Mouse (Mus musculus): Measurements from ENCODE around the gene Olfr632. TPM values are rescaled to one million over a fixed set of nuclear protein-coding genes. Genes with fewer than 3 reads are reported as not detected.
"Not testable (repeated sequence)": the region's sequence is repeated elsewhere in the genome, so short reads cannot be mapped to it uniquely, and the experiment has no call there.

The Olfr632 gene
- polyA plus RNA-seq (2015; fragmentation: Nextera tagmentation; extraction: Ambion mirVana): not detected in 2 replicates

DNA sequence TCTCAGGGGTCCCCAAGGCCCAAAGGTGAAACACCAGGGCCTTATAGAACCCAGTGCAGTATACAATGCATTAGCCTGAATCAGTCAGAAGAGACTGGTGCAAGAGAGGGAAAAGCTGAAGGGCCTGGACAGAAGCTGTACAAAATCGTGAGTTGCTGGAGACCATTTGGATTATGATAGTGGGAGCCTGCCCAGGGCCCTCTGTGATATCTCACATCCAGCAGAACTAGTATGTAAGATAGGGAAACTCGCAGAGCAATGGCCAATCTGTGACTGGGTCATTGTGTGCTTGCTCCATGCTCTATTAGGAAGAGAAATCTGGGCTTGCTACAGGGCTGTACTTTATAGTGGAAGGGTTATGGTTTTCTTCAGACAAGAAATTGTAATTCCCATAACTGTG, at the start of gene Olfr632:
TSS of gene Olfr632 (plus strand) at position 84 of the 400 bp plus-strand sequence.
- no peak within 1 kb of the TSS for H3K4me3 ChIP-seq
- H3K4me1 ChIP-seq: no peaks in the 10 kb centered on the region
- H3K36me3 ChIP-seq: no peaks in the 10 kb centered on the region
- H3K4me2 ChIP-seq: no peak within 1 kb of the TSS
- H3K27me3 ChIP-seq: no peaks in the 10 kb centered on the region
- no peaks in the 10 kb centered on the region for H3K9me3 ChIP-seq
- no peak within 1 kb of the TSS for H3K27ac ChIP-seq
- ATAC-seq (ENCODE audit: insufficient number of reproducible peaks, low FRiP score, low TSS enrichment, low read depth): no peak
- 65% methylated on average over 2 of the region's 2 CpGs for WGBS
- H3K9ac ChIP-seq: no peak within 1 kb of the TSS

- Histone ChIP-seq H3K9ac (no peak within 1 kb of the TSS), H3K4me1 (no peaks in the 10 kb centered on the region), H3K36me3 (no peaks in the 10 kb centered on the region), H3K27me3 (no peaks in the 10 kb centered on the region), H3K4me2 (no peak within 1 kb of the TSS), H3K27ac (no peak within 1 kb of the TSS), H3K9me3 (no peaks in the 10 kb centered on the region), H3K4me3 (no peak within 1 kb of the TSS)
- no peak for ATAC-seq (ENCODE audit: insufficient number of reproducible peaks, low FRiP score, low TSS enrichment, low read depth)
These were observed 48.0 kb upstream of the Olfr632 start, which contains the start of gene Olfr66 for GRCm38 (mm10) chr7:103886152-103886551. Olfr66 (minus strand) TSS chr7:103886252.

DNA sequence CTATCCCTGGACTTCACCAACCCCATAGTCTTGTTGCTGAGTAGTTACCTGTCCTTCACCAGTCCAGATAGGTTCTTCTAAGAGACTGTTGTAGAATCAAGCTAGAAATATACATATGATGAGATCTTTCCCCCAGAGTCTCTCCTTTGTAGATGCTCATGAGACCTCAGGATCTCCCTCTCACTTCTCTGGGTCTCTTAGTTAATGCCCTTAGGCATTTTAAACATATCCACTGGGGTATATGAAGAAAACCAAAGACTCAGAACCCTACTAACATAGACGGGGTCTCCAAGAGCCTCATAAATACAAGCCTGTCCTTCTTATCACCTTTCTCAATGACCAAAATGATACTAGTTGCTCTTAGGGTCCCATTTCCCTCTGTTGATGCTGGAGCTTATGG, 39.8 kb upstream of the Olfr632 start, which contains the start of gene Olfr64:
TSS of gene Olfr64 (minus strand) at position 101 of the 400 bp plus-strand sequence.
- Histone ChIP-seq H3K4me3 (no peak within 1 kb of the TSS), H3K27me3 (no peaks in the 10 kb centered on the region), H3K27ac (no peak within 1 kb of the TSS), H3K36me3 (no peaks in the 10 kb centered on the region), H3K4me2 (no peak within 1 kb of the TSS), H3K4me1 (no peaks in the 10 kb centered on the region), H3K9me3 (no peaks in the 10 kb centered on the region), H3K9ac (no peak within 1 kb of the TSS)
- 67% methylated on average over 1 of the region's 1 CpGs for WGBS
- ATAC-seq (ENCODE audit: insufficient number of reproducible peaks, low FRiP score, low TSS enrichment, low read depth): no peak

DNA sequence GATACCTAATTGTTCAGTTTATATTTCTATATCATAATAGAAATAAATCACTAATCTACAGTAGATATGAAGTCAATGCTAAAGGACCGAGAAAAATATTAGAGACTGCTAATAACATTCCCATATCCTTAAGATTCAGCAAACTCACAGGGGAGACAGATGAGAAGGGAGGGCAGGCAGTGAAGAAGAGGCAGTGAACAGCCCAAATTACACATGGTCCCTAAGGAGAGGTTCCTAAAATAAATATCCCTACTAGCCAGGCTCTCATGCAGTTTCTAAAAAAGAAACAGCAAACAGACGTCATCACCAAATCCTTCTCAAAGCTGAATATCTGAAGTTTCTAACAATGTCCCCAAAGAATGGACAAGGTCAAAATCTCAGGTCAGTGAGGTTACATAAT, 31.0 kb upstream of the Olfr632 start, which contains the start of gene Olfr65:
TSS of gene Olfr65 (plus strand) at position 301 of the 400 bp plus-strand sequence.
- H3K27ac ChIP-seq: no peak within 1 kb of the TSS
- H3K9me3 ChIP-seq: no peaks in the 10 kb centered on the region
- no peaks in the 10 kb centered on the region for H3K36me3 ChIP-seq
- ATAC-seq (ENCODE audit: insufficient number of reproducible peaks, low FRiP score, low TSS enrichment, low read depth): no peak
- H3K4me2 ChIP-seq: no peak within 1 kb of the TSS
- H3K27me3 ChIP-seq: no peaks in the 10 kb centered on the region
- H3K9ac ChIP-seq: no peak within 1 kb of the TSS
- H3K4me3 ChIP-seq: no peak within 1 kb of the TSS
- no peaks in the 10 kb centered on the region for H3K4me1 ChIP-seq
- WGBS: 81% methylated on average over 2 of the region's 2 CpGs

- H3K4me2 ChIP-seq: no peak overlapping the region
- H3K36me3 ChIP-seq: no peaks in the 10 kb centered on the region
- no peak for ATAC-seq (ENCODE audit: insufficient number of reproducible peaks, low FRiP score, low TSS enrichment, low read depth)
- H3K9me3 ChIP-seq: no peaks in the 10 kb centered on the region
- no peak overlapping the region for H3K27ac ChIP-seq
- 21% methylated on average over 3 of the region's 3 CpGs for WGBS
- H3K27me3 ChIP-seq: no peaks in the 10 kb centered on the region
- no peak overlapping the region for H3K4me3 ChIP-seq
- H3K9ac ChIP-seq: no peak overlapping the region
- no peaks in the 10 kb centered on the region for H3K4me1 ChIP-seq
These were observed 24.1 kb upstream of the Olfr632 start for GRCm38 (mm10) chr7:103910047-103910446.

GRCm38 (mm10) chr7:103912969-103913511, 21.1 kb upstream of the Olfr632 start:
- Histone ChIP-seq H3K9me3 (no peaks in the 10 kb centered on the region), H3K27me3 (no peaks in the 10 kb centered on the region), H3K4me3 (no peak overlapping the region), H3K27ac (no peak overlapping the region), H3K4me1 (no peaks in the 10 kb centered on the region), H3K36me3 (no peaks in the 10 kb centered on the region), H3K9ac (no peak overlapping the region), H3K4me2 (no peak overlapping the region)
- no peak for ATAC-seq (ENCODE audit: insufficient number of reproducible peaks, low FRiP score, low TSS enrichment, low read depth)
- WGBS: 42% methylated on average over 8 of the region's 8 CpGs

DNA sequence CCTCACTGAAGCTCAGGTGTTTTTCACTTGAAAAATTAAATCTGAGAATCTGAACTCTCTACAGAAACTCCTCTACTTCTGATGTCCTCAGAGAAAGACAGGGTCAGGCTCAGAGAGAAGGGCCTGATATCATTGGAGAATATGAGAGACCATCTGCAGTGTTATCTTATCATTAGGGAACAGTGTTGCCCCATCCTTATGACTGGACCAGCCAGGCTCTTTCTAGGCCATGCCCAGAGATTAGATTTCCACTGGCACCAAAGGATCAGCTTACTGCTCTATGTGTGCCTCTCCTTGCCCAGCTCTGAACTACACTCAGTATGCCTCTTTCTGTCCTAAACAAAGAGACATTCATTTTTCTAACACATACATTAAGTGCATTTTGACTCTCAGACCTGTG, 18.8 kb upstream of the Olfr632 start:
- Histone ChIP-seq H3K9ac (no peak overlapping the region), H3K36me3 (no peaks in the 10 kb centered on the region), H3K27me3 (no peaks in the 10 kb centered on the region), H3K27ac (no peak overlapping the region), H3K9me3 (no peaks in the 10 kb centered on the region), H3K4me3 (no peak overlapping the region), H3K4me1 (no peaks in the 10 kb centered on the region), H3K4me2 (no peak overlapping the region)
- no peak for ATAC-seq (ENCODE audit: insufficient number of reproducible peaks, low FRiP score, low TSS enrichment, low read depth)

GRCm38 (mm10) chr7:103928525-103928924, 5.6 kb upstream of the Olfr632 start, which contains the start of gene Olfr631:
Olfr631 (plus strand) TSS chr7:103928825.
- no peaks in the 10 kb centered on the region for H3K9me3 ChIP-seq
- ATAC-seq (ENCODE audit: insufficient number of reproducible peaks, low FRiP score, low TSS enrichment, low read depth): no peak
- no peak within 1 kb of the TSS for H3K27ac ChIP-seq
- H3K27me3 ChIP-seq: no peaks in the 10 kb centered on the region
- H3K4me3 ChIP-seq: no peak within 1 kb of the TSS
- no peaks in the 10 kb centered on the region for H3K36me3 ChIP-seq
- H3K4me2 ChIP-seq: no peak within 1 kb of the TSS
- no peak within 1 kb of the TSS for H3K9ac ChIP-seq
- H3K4me1 ChIP-seq: no peaks in the 10 kb centered on the region

- 28% methylated on average over 2 of the region's 2 CpGs for WGBS
- Histone ChIP-seq H3K9me3 (no peaks in the 10 kb centered on the region), H3K4me2 (no peak overlapping the region), H3K27ac (no peak overlapping the region), H3K27me3 (no peaks in the 10 kb centered on the region), H3K36me3 (no peaks in the 10 kb centered on the region), H3K4me1 (no peaks in the 10 kb centered on the region), H3K9ac (no peak overlapping the region), H3K4me3 (no peak overlapping the region)
- no peak for ATAC-seq (ENCODE audit: insufficient number of reproducible peaks, low FRiP score, low TSS enrichment, low read depth)
These were observed 8.6 kb downstream of the Olfr632 start for GRCm38 (mm10) chr7:103942730-103943129.

DNA sequence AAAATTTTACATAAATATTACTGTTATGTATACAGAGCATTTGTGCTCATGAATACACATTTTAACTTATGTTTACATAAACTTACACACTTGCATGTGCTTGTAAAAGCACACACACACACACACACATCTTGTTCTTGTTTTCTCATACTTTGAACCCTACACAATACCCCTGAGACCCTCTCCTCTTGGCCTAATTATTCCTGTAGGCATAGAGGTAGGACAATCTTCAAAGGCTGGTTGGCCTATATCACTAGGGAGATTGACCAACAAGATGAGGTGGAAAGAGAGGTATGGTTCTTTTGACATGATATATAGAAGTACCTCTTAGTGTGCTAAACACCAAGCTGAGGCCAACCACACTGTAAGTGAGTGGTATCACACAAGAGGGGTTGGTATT, 10.0 kb downstream of the Olfr632 start, which contains the start of gene Olfr633:
TSS of gene Olfr633 (plus strand) at position 301 of the 400 bp plus-strand sequence.
- no peaks in the 10 kb centered on the region for H3K27me3 ChIP-seq
- H3K9ac ChIP-seq: no peak within 1 kb of the TSS
- no peaks in the 10 kb centered on the region for H3K36me3 ChIP-seq
- H3K4me3 ChIP-seq: no peak within 1 kb of the TSS
- H3K4me1 ChIP-seq: no peaks in the 10 kb centered on the region
- no peak within 1 kb of the TSS for H3K27ac ChIP-seq
- ATAC-seq (ENCODE audit: insufficient number of reproducible peaks, low FRiP score, low TSS enrichment, low read depth): no peak
- no peak within 1 kb of the TSS for H3K4me2 ChIP-seq
- H3K9me3 ChIP-seq: no peaks in the 10 kb centered on the region

GRCm38 (mm10) chr7:103966873-103967272, 32.7 kb downstream of the Olfr632 start:
- not testable (repeated sequence) for ATAC-seq (ENCODE audit: insufficient number of reproducible peaks, low FRiP score, low TSS enrichment, low read depth); H3K9me3 ChIP-seq; H3K36me3 ChIP-seq; H3K9ac ChIP-seq; H3K4me2 ChIP-seq; H3K27ac ChIP-seq; H3K4me1 ChIP-seq; H3K4me3 ChIP-seq; H3K27me3 ChIP-seq
- WGBS: 91% methylated on average over 22 of the region's 22 CpGs

- Histone ChIP-seq H3K36me3 (no peaks in the 10 kb centered on the region), H3K27me3 (no peaks in the 10 kb centered on the region), H3K4me1 (no peaks in the 10 kb centered on the region), H3K4me3 (no peak within 1 kb of the TSS), H3K9ac (no peak within 1 kb of the TSS), H3K9me3 (no peaks in the 10 kb centered on the region), H3K4me2 (no peak within 1 kb of the TSS), H3K27ac (no peak within 1 kb of the TSS)
- no peak for ATAC-seq (ENCODE audit: insufficient number of reproducible peaks, low FRiP score, low TSS enrichment, low read depth)
- WGBS: 83% methylated on average over 1 of the region's 1 CpGs
These were observed 36.7 kb downstream of the Olfr632 start, which contains the start of gene Olfr635 for GRCm38 (mm10) chr7:103970852-103971251. Olfr635 (plus strand) TSS chr7:103971152.

DNA sequence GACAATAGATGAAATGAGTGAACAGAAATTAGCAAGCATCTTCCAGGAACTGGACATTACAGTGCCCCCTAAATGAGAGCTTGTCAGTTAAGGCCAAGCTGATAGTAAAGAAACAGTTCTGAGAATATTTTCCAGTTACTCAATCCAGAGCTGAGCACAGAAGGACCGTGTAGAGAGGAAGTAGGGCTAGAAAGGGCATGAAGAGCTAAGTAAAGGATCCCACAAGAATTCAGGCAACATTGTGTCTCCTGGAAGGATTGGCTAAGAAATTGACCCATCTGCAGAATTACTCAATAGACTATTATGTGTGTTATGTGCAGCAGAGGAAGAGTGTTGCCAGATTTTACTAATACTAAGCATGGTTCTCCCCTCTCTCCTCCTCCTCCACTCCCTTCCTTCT, 37.6 kb downstream of the Olfr632 start:
- no peaks in the 10 kb centered on the region for H3K4me1 ChIP-seq
- 63% methylated on average over 1 of the region's 1 CpGs for WGBS
- no peaks in the 10 kb centered on the region for H3K9me3 ChIP-seq
- H3K4me3 ChIP-seq: no peak overlapping the region
- ATAC-seq (ENCODE audit: insufficient number of reproducible peaks, low FRiP score, low TSS enrichment, low read depth): no peak
- no peaks in the 10 kb centered on the region for H3K36me3 ChIP-seq
- H3K9ac ChIP-seq: no peak overlapping the region
- no peaks in the 10 kb centered on the region for H3K27me3 ChIP-seq
- H3K27ac ChIP-seq: no peak overlapping the region
- H3K4me2 ChIP-seq: no peak overlapping the region
